ENCODE assay signal across 29 mouse cellular contexts in genomic region chr10:38449263-38449662, GRCm38 (mm10).
"Had no signal": no experiment of that assay in that cellular context is flagged by ENCODE, and none has a peak within 500 bp of the region (broad histone marks: within the 10 kb centered on the region; RNA-seq: fewer than 3 reads in every experiment).

No protein-coding gene starts in this region.

- DNase-seq: cerebellum, adult 2 months; cerebellum, adult 8-10 months; cerebellum, adult 9-10 months; cerebellum, adult 9-11 months; cerebellum, postnatal 10 days; cerebellum, postnatal 14 days; cerebellum, postnatal 25 days; cerebellum, postnatal 36 days; embryo, embryonic 11 days; forebrain, postnatal 0 days; gastrocnemius, adult 2 months; gastrocnemius, postnatal 10 days; gastrocnemius, postnatal 14 days; gastrocnemius, postnatal 25 days; gastrocnemius, postnatal 36 days; heart, adult 11 months; heart, adult 18-20 months; heart, adult 2 months had no signal

- H3K9ac ChIP-seq: embryonic facial prominence, embryonic 12.5 days; embryonic facial prominence, embryonic 13.5 days; embryonic facial prominence, embryonic 15.5 days; forebrain, embryonic 12.5 days; forebrain, embryonic 13.5 days; forebrain, embryonic 15.5 days; forebrain, postnatal 0 days had no signal

- H3K4me3 ChIP-seq: embryonic facial prominence, embryonic 10.5 days; embryonic facial prominence, embryonic 12.5 days; embryonic facial prominence, embryonic 13.5 days; embryonic facial prominence, embryonic 15.5 days; erythroblast, embryonic 14.5 days; forebrain, embryonic 10.5 days; forebrain, embryonic 12.5 days; forebrain, embryonic 13.5 days; forebrain, embryonic 15.5 days; gastrocnemius, adult 2 months; heart, adult 2 months had no signal

- H3K36me3 ChIP-seq: embryonic facial prominence, embryonic 10.5 days; embryonic facial prominence, embryonic 12.5 days; embryonic facial prominence, embryonic 13.5 days; embryonic facial prominence, embryonic 15.5 days; forebrain, embryonic 10.5 days; forebrain, embryonic 12.5 days; forebrain, embryonic 15.5 days had no signal

- H3K4me1 ChIP-seq: embryonic facial prominence, embryonic 10.5 days; embryonic facial prominence, embryonic 13.5 days; embryonic facial prominence, embryonic 15.5 days; forebrain, embryonic 10.5 days; forebrain, embryonic 12.5 days; forebrain, embryonic 13.5 days; forebrain, embryonic 15.5 days had no signal

- H3K4me2 ChIP-seq: embryonic facial prominence, embryonic 12.5 days; embryonic facial prominence, embryonic 13.5 days; embryonic facial prominence, embryonic 15.5 days; forebrain, embryonic 12.5 days; forebrain, embryonic 13.5 days; forebrain, embryonic 15.5 days had no signal

- H3K27me3 ChIP-seq: embryonic facial prominence, embryonic 12.5 days; embryonic facial prominence, embryonic 13.5 days; embryonic facial prominence, embryonic 15.5 days; forebrain, embryonic 12.5 days; forebrain, embryonic 13.5 days; forebrain, embryonic 15.5 days had no signal

- H3K27ac ChIP-seq: embryonic facial prominence, embryonic 10.5 days; embryonic facial prominence, embryonic 12.5 days; embryonic facial prominence, embryonic 13.5 days; embryonic facial prominence, embryonic 15.5 days; forebrain, embryonic 10.5 days; forebrain, embryonic 12.5 days; forebrain, embryonic 13.5 days; forebrain, embryonic 15.5 days; gastrocnemius, adult 2 months; heart, adult 2 months had no signal

- H3K9me3 ChIP-seq: embryonic facial prominence, embryonic 10.5 days; embryonic facial prominence, embryonic 12.5 days; embryonic facial prominence, embryonic 13.5 days; embryonic facial prominence, embryonic 15.5 days; forebrain, embryonic 10.5 days; forebrain, embryonic 12.5 days; forebrain, embryonic 13.5 days; forebrain, embryonic 15.5 days had no signal

- ATAC-seq: forebrain, embryonic 13.5 days; forebrain, embryonic 14.5 days; forebrain, embryonic 15.5 days; forebrain, embryonic 16.5 days; forebrain, postnatal 0 days had no signal
